Mouse (Mus musculus) embryonic fibroblast, embryonic 13.5 days (primary cell): Measurements from ENCODE around the gene Dhx40.

Experiments
- CTCF ChIP-seq: IDR thresholded peaks from 2 replicates; pipeline ENCODE4 v1.5.1; 2011; ENCODE audit warnings: mild to moderate bottlenecking, control low read depth, low read length, moderate library complexity, borderline replicate concordance; ENCODE audit not compliant: insufficient read depth
- POLR2A ChIP-seq: IDR thresholded peaks from 2 replicates; pipeline ENCODE4 v1.6.1; 2011; ENCODE audit warnings: low read depth, mild to moderate bottlenecking, control low read depth, low read length, moderate library complexity

GRCm38 (mm10) chr11:86759886-86760285 is 47.7 kb downstream of the Dhx40 start:
- TF ChIP-seq CTCF (no peak), POLR2A (no peak)
